Mouse (Mus musculus): ENCODE measurements around the gene Prdm4.
A peak's percentile ranks its signal among the peaks of the same experiment; 100 is the strongest.

The Prdm4 gene

GRCm38 (mm10) chr10:85871698-85872478, 45.1 kb downstream of the Prdm4 start:
- DNase-seq, result peak; percentile 94

- no peak for DNase-seq
Measured at GRCm38 (mm10) chr10:85846105-85846862, 70.7 kb downstream of the Prdm4 start.

All from kidney, postnatal 14 days (tissue).